Mouse (Mus musculus) embryonic facial prominence, embryonic 11.5 days (tissue): ENCODE results near the gene Tulp2. TPM values are rescaled to one million over a fixed set of nuclear protein-coding genes. Genes with fewer than 3 reads are reported as not detected.
"Not testable (repeated sequence)": the region's sequence is repeated elsewhere in the genome, so short reads cannot be mapped to it uniquely, and the experiment has no call there.

Experiments
- ATAC-seq: fragments of 200-750 bp; cut with Nextera tagmentation; replicated peaks from 2 replicates; pipeline ENCODE4 v1.8.0; 2017; ENCODE audit warnings: low read depth; ENCODE audit not compliant: insufficient number of reproducible peaks, low FRiP score, low TSS enrichment
- DNase-seq: peaks from one replicate; pipeline ENCODE4 v3.0.0-alpha.2; 2015; ENCODE audit warnings: low spot score
- H3K27ac ChIP-seq: fragments of 300-500 bp; sonication (generic); replicated peaks from 2 replicates; pipeline ENCODE4 v1.5.1; 2014; ENCODE audit warnings: mild to moderate bottlenecking, low read depth, low read length, control low read depth
- H3K27me3 ChIP-seq: fragments of 300-500 bp; sonication (generic); 2 replicates; pipeline ENCODE4 v1.6.1; 2014; ENCODE audit warnings: mild to moderate bottlenecking, low read length, moderate library complexity, mixed read lengths; ENCODE audit not compliant: control insufficient read depth, insufficient read depth
- H3K36me3 ChIP-seq: fragments of 300-500 bp; sonication (generic); replicated peaks from 2 replicates; pipeline ENCODE4 v1.6.1; 2014; ENCODE audit warnings: low read depth, mild to moderate bottlenecking, low read length, moderate library complexity, mixed read lengths; ENCODE audit not compliant: control insufficient read depth, insufficient read depth
- H3K4me1 ChIP-seq: fragments of 300-500 bp; sonication (generic); 2 replicates; pipeline ENCODE4 v1.6.1; 2014; ENCODE audit warnings: low read length, mixed read lengths; ENCODE audit not compliant: control insufficient read depth, insufficient read depth
- H3K4me2 ChIP-seq: fragments of 300-500 bp; sonication (generic); 2 replicates; pipeline ENCODE4 v1.6.1; 2014; ENCODE audit warnings: low read depth, mild to moderate bottlenecking, control low read depth, low read length, moderate library complexity
- H3K4me3 ChIP-seq: fragments of 300-500 bp; sonication (generic); 2 replicates; pipeline ENCODE4 v1.5.1; 2014; ENCODE audit warnings: low read depth, low read length, control low read depth
- H3K9ac ChIP-seq: fragments of 300-500 bp; sonication (generic); replicated peaks from 2 replicates; pipeline ENCODE4 v1.6.1; 2014; ENCODE audit warnings: mild to moderate bottlenecking, control low read depth, low read length
- H3K9me3 ChIP-seq: fragments of 300-500 bp; sonication (generic); replicated peaks from 2 replicates; pipeline ENCODE4 v1.6.1; 2016; ENCODE audit warnings: mild to moderate bottlenecking, low read length, inconsistent platforms, mixed read lengths; ENCODE audit not compliant: control insufficient read depth
- WGBS: fragments of 180-500 bp; shearing (Covaris S2); extraction: QIAGEN DNeasy Blood & Tissue Kit; methylation state at CpG from one replicate; pipeline ENCODE4 v1.1.7; 2014; 5-methylcytosine and 5-hydroxymethylcytosine counted together
- polyA plus RNA-seq: library from polyadenylated mRNA; unstranded; fragments of >200 nt; fragmentation: Nextera tagmentation; extraction: Ambion mirVana; gene quantifications from 2 replicates; pipeline ENCODE4 v1.2.1, GENCODE M21; 2014

Tulp2 gene
- polyA plus RNA-seq, 1 experiment from 2014 or later, result 0.95 TPM

- no peak overlapping the region for H3K27ac ChIP-seq
- H3K4me1 ChIP-seq, result peaks cover 10% of the 10 kb centered on the region
- no peak overlapping the region for H3K4me2 ChIP-seq
- no peak overlapping the region for H3K4me3 ChIP-seq
- H3K36me3 ChIP-seq, result peaks cover 7% of the 10 kb centered on the region
- no peak overlapping the region for H3K9ac ChIP-seq
- 89% methylated on average over 4 of the region's 4 CpGs for WGBS
- no peak for DNase-seq
- no peak for ATAC-seq
- H3K9me3 ChIP-seq, result no peaks in the 10 kb centered on the region
- H3K27me3 ChIP-seq, result no peaks in the 10 kb centered on the region
Measured at GRCm38 (mm10) chr7:45461781-45462180, 19.9 kb upstream of the Tulp2 start.

DNA sequence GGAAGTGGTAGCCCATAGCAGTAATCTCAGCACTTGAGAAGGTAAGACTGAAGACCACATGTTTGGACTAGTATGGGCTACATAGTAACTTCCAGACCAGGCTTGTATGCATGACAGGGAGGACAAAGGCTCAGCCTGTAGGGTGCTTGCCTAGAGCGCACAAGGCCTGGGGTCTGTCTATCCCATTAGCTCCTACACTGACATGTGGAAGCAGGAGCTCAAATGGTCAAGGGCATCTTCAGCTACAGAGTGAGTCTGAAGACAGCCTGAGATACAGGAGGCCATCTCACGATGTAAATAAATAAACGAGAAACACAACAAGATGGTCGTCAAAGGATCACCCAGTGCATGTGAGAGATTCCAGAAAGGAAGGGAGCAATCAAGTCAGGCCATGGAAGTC, 19.4 kb upstream of the Tulp2 start:
- Histone ChIP-seq H3K4me3 (no peak overlapping the region), H3K4me1 (peaks cover 9% of the 10 kb centered on the region), H3K27me3 (no peaks in the 10 kb centered on the region), H3K9ac (no peak overlapping the region), H3K36me3 (peaks cover 7% of the 10 kb centered on the region), H3K27ac (no peak overlapping the region), H3K4me2 (no peak overlapping the region), H3K9me3 (no peaks in the 10 kb centered on the region)
- WGBS, result 84% methylated on average over 4 of the region's 4 CpGs
- ATAC-seq, result no peak
- no peak for DNase-seq

DNA sequence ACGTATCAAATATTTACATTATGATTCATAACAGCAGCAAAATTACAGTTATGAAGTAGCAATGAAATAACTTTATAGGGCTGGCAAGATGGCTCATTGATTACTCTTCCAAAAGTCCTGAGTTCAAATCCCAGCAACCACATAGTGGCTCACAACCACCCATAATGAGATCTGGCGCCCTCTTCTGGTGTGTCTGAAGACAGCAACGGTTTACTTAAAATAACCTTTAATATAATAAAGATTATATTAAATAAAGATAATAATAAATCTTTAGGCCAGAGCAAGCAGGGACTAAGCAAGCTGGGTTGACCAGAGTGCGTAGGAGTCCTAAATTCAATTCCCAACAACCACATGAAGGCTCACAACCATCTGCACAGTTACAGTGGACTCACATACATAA, 18.8 kb upstream of the Tulp2 start:
- H3K36me3 ChIP-seq, H3K27me3 ChIP-seq, H3K4me1 ChIP-seq, H3K27ac ChIP-seq, H3K9me3 ChIP-seq, H3K4me3 ChIP-seq, H3K9ac ChIP-seq, ATAC-seq, H3K4me2 ChIP-seq, DNase-seq: not testable (repeated sequence)
- WGBS, result 80% methylated on average over 4 of the region's 4 CpGs

DNA sequence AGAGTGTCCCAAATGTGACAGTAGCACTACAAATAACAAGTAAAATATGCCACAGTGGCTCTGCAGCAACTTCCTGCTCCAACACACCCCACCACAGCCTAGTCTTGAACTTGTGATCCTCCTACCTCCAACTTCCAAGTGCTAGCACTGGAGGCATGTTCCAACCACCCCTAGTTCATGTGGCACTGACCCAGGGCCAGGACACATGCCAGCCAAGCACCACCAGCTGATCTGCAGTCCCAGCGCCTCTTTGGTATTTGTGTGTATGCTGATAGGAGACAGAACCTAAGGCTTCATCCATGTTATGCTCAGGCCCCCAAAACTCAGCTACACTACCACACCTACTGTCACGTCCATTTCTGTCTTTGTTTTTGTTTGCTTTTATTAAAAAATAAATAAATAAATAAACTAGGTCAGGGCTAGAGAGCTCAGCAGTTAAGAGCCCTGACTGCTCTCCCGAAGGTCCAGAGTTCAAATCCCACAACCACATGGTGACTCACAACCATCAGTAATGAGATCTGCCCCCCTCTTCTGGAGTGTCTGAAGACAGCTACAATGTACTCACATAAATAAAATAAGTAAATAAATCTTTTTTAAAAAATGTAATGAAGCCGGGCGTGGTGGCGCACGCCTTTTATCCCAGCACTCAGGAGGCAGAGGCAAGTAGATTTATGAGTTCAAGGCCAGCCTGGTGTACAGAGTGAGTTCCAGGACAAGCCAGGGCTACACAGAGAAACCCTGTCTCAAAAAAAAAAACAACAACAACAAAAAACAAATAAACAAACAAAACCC, 17.5 kb upstream of the Tulp2 start:
- H3K36me3 ChIP-seq, result peaks cover 4% of the 10 kb centered on the region
- no peak for ATAC-seq
- 93% methylated on average over 7 of the region's 7 CpGs for WGBS

GRCm38 (mm10) chr7:45465112-45465511, 16.6 kb upstream of the Tulp2 start:
- Histone ChIP-seq H3K36me3 (peaks cover 4% of the 10 kb centered on the region), H3K4me1 (peaks cover 4% of the 10 kb centered on the region), H3K9ac (0 out of 2 replicates have a peak overlapping the region, but pooled peaks have one; percentile 84), H3K4me3 (no peak overlapping the region), H3K27ac (no peak overlapping the region), H3K9me3 (no peaks in the 10 kb centered on the region), H3K27me3 (no peaks in the 10 kb centered on the region), H3K4me2 (no peak overlapping the region)
- ATAC-seq (no peak), DNase-seq (no peak)
- 93% methylated on average over 12 of the region's 12 CpGs for WGBS

More for the DNA sequence above, 17.5 kb upstream of the Tulp2 start:
- Histone ChIP-seq H3K9ac (no peak overlapping the region), H3K27me3 (no peaks in the 10 kb centered on the region), H3K9me3 (no peaks in the 10 kb centered on the region), H3K4me3 (no peak overlapping the region), H3K27ac (no peak overlapping the region), H3K4me1 (peaks cover 4% of the 10 kb centered on the region), H3K4me2 (no peak overlapping the region)
- DNase-seq, result no peak

DNA sequence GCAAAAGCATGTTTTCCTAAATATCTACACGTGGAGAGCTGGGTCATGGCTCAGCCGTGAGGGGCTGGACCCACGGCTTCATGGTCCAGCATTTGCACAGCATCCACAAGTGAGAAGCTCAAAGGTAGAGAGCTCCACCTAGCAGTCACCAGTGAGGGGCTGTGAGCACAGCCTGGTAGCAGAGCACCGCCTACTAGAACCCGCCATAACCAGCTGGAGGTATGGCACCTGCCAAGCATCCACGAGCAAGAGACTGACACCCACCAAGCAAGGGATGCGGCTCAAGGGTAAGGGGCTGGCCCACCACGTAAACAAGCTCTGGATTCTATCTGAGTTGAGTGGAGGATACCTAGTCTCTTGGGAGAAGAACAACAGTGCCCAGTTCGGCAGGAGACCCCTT, 16.1 kb upstream of the Tulp2 start:
- ATAC-seq, result no peak
- no peaks in the 10 kb centered on the region for H3K9me3 ChIP-seq
- peaks cover 4% of the 10 kb centered on the region for H3K4me1 ChIP-seq
- peaks cover 4% of the 10 kb centered on the region for H3K36me3 ChIP-seq
- H3K27ac ChIP-seq, result no peak overlapping the region
- peak overlapping the region; percentile 86 for H3K4me3 ChIP-seq
- peak overlapping the region; percentile 84; the same call in 1 of the 2 replicates for H3K9ac ChIP-seq
- 79% methylated on average over 9 of the region's 9 CpGs for WGBS
- no peak for DNase-seq
- H3K4me2 ChIP-seq, result peak overlapping the region; percentile 90
- no peaks in the 10 kb centered on the region for H3K27me3 ChIP-seq

- H3K4me3 ChIP-seq, result peak within 1 kb of the TSS; percentile 86
- H3K4me2 ChIP-seq, result peak within 1 kb of the TSS; percentile 90
- under 1% methylated on average over 55 of the region's 58 CpGs for WGBS
- peak; percentile 99 for DNase-seq
- no peak within 1 kb of the TSS; the same call in 1 of the 2 replicates for H3K27ac ChIP-seq
- H3K9ac ChIP-seq, result peak within 1 kb of the TSS; percentile 84
- peak; percentile 66 for ATAC-seq
- H3K36me3 ChIP-seq, result peaks cover 4% of the 10 kb centered on the region
- peaks cover 4% of the 10 kb centered on the region for H3K4me1 ChIP-seq
- H3K27me3 ChIP-seq, result no peaks in the 10 kb centered on the region
- H3K9me3 ChIP-seq, result no peaks in the 10 kb centered on the region
Measured at GRCm38 (mm10) chr7:45466283-45467089, 15.2 kb upstream of the Tulp2 start, which contains the start of gene Bax. Bax (minus strand) TSS chr7:45466898.
